Mouse (Mus musculus): Measurements from ENCODE around the gene Zfp384.

Gene Zfp384

DNA sequence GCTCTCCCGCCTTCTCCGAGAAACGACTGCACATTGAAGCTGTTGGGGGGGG is at the start of gene Zfp384:
TSS of gene Zfp384 (plus strand) at position 17 of the 52 bp plus-strand sequence.
- no peak for DNase-seq (ENCODE audit: extremely low spot score, low read depth, low spot score)

GRCm38 (mm10) chr6:124959960-124960359 is 49.0 kb upstream of the Zfp384 start:
- no peak for DNase-seq (ENCODE audit: extremely low spot score, low read depth, low spot score)

DNA sequence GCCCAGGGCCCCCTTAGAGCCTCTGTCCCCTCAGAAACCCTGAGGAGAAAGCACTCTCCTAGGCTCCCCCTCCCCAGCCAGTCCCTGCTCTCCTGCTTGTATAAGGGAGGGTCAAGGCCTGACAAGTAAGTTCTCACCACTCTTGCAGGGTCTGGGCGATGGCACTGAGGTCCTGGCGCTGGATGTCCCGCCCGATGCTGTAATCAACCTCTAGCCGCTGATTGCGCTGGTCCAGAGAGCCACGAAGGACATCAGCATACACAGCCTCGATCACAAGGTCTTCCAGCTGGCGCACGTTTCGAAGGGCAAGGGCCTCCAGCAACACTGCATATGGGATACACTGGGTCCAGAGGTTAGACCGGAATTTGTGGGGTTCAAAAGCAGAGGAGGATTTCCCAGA is 47.9 kb upstream of the Zfp384 start:
- DNase-seq (ENCODE audit: extremely low spot score, low read depth, low spot score): no peak

- DNase-seq (ENCODE audit: extremely low spot score, low read depth, low spot score): no peak
Measured at GRCm38 (mm10) chr6:124964638-124965037, 44.3 kb upstream of the Zfp384 start.

DNA sequence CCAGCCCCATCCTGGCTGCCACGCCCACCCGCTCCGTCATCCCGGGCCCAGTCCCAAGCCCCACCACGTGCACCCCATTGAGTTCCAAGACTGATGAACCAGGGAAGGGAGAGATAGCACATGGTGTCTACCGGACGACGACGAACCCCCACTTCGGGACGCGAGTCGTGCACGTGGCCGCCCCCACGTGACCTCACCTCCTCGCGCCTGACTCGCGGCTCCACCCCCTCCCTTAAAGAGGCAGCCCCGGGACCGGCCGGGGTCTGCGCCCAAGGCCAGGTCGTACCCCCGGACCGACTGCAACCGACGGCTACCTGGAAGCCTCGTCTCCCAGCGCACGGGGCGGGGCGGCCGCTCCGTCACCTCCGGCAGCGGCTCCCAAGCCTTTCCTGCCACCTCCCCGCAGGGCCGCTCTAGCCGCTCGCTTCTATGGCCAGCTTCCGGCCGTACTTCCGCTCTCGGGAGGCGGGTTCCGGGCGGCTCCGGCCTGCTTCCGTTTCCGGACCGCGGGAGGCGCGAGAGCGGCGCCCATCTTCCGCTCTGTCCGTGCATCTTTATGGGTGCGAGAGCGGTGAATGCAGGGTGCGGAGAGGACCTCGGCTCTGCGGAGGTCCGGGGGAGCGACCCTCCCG is 43.7 kb upstream of the Zfp384 start, which contains the start of gene Cops7a:
TSS of gene Cops7a (minus strand) at position 451 of the 632 bp plus-strand sequence.
- DNase-seq (ENCODE audit: extremely low spot score, low read depth, low spot score): peak; percentile 47

DNA sequence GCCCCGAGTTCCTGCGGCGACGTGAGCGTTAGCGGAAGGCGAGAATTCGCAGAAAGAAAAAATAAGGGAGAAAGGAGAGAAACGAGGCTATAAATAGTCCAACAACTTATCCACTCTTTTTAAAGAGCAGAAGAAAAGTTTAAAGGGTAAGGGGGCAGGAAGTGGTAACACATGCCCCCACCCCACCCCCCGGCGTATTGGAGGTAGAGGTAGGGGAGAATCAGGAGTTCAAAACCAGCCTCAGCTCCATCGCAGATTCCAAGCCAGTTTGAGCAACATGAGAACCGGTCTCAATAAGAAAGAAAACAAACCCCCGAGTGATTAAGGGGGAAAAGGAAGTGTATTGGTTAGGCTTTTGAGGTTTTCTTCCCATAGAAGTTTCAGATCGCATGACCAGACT is 43.2 kb upstream of the Zfp384 start:
- no peak for DNase-seq (ENCODE audit: extremely low spot score, low read depth, low spot score)

DNA sequence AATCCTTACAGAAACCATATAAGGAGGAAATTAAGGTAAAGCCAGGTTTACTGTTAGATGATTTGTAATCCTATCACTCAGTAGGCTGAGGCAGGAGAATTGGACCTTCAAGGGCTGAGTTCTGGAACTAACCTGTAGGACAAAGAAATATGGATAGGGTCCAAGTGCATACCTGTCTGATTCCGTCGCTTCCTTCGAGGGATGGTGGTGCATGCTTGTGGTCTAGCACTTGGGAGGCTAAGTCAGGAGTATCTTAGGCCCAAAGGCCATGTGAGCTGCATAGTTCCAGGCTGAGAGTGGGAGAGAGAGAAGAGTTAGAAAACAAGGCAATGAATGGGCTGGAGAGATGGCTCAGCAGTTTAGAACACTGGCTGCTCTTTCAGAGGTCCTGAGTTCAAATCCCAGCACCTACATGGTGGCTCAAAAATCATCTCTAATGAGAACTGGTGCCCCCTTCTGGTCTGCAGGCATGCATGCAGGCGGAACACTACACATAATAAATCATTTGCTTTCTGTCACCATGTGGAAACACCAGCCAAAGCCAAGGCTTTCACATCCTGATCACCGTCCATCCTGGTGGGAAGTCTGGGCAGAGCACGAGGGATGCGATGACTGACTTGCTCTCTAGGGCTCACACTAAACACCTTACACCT is 42.4 kb upstream of the Zfp384 start:
- no peak for DNase-seq (ENCODE audit: extremely low spot score, low read depth, low spot score)

DNA sequence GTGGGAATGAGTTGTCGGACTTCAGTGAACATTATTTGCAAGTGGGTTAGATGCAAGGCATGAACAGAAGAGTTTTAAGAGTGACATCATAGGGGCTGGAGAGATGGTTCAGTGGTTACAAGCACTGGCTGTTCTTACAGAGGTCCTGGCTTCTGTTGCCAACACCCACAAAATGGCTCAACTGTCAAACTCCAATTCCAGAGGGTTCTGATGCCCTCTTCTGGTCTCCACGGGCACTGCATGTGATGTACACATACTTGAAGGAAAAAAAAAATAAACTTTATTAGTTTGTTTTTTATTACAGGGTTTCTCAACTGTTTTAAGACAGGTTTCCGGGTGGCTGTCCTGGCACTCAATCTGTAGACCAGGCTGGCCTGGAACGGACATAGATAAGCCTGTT is 41.2 kb upstream of the Zfp384 start:
- DNase-seq (ENCODE audit: extremely low spot score, low read depth, low spot score): peak; percentile 37

GRCm38 (mm10) chr6:124992241-124992640 is 16.7 kb upstream of the Zfp384 start:
- DNase-seq (ENCODE audit: extremely low spot score, low read depth, low spot score): no peak

DNA sequence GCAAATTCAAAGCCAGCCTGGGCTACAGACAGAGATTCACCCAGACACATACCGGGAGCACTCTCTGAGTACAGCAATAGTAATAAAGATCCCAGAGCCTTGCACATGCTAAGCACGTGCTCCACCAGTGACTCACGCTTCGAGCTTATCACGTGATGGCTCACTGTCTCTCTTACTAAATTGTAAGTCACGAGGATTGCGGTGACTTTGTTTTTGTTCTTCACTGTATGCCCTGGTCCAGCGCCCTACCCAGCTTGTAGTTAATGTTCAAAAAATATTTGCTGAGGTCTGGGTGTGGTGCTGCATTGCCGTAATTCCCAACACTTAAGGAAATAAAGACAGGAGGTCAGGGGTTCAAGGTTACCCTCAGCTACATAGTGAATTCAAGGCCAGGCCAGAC is 15.6 kb upstream of the Zfp384 start:
- DNase-seq (ENCODE audit: extremely low spot score, low read depth, low spot score): no peak

- no peak for DNase-seq (ENCODE audit: extremely low spot score, low read depth, low spot score)
Measured at GRCm38 (mm10) chr6:124993876-124994275, 15.1 kb upstream of the Zfp384 start.

DNA sequence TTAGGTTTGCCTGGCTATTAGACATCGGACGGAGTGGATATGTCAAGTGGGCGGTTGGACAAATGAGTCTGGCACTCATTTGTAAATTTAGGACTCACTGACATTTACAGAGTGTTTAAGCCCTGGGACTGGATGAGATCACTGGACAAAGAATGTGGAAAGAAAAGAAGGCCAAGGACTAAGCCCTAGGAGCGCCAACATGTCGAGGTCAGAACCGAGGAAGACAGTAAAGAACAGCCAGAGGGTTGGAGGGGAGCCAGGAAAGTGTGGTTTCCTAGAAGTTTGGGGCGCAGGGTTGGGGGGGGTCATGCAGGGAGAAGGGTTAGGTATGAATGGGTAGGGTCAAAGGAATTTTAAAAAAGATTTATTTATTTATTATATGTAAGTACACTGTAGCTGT is 13.7 kb upstream of the Zfp384 start:
- no peak for DNase-seq (ENCODE audit: extremely low spot score, low read depth, low spot score)

DNA sequence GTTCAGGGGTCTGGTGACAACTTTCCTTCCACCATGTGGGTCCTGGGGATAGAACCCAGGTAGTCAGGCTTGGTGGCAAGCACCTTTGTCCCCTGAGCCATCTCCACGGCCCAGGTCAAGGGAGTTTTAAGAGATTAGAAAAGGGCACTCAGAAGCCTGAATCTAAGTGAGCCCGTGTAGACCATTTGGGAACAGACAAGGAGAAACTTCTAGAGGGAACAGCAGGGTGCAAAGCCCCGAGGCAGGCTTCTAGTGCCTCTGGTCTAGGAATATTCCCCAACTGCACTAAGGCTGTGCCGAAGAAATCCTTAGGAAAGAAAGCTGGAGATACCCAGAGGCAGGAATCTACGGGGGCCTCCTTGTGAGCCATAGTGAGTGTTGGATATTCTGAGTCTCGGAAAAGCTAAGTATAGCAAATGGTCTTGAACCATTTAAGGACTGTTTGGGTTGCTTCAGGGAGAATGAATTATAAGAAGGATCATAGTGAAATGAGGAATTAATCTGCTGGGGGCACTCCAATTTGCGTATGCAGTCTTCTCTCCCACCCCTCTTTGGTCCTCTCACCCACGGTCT is 13.0 kb upstream of the Zfp384 start:
- DNase-seq (ENCODE audit: extremely low spot score, low read depth, low spot score): no peak

- DNase-seq (ENCODE audit: extremely low spot score, low read depth, low spot score): no peak
Measured at GRCm38 (mm10) chr6:124996551-124997501, 12.1 kb upstream of the Zfp384 start, which contains the start of gene Pianp. TSS of gene Pianp (plus strand) at chr6:124996694.

DNA sequence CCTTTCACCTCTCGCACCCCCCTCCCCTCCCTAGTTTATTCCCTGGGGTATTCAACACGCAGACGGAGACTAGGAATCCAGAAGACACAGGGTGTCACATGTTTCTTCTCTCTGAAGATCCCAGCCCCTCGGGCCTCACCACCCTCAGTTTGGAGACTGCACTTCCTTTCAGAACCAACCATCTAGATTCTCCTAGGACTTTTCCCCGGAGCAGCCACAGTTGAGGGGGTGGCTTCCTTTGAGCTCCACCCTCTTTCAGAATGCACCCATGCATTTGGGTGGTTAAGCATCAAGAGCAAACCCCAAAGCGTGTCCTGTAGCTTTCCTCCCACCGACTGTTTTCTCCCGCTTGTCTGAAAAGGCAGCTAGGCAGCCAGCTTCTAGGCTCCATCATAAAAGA is 10.9 kb upstream of the Zfp384 start:
- no peak for DNase-seq (ENCODE audit: extremely low spot score, low read depth, low spot score)

GRCm38 (mm10) chr6:124999091-124999490 is 9.9 kb upstream of the Zfp384 start:
- no peak for DNase-seq (ENCODE audit: extremely low spot score, low read depth, low spot score)

DNA sequence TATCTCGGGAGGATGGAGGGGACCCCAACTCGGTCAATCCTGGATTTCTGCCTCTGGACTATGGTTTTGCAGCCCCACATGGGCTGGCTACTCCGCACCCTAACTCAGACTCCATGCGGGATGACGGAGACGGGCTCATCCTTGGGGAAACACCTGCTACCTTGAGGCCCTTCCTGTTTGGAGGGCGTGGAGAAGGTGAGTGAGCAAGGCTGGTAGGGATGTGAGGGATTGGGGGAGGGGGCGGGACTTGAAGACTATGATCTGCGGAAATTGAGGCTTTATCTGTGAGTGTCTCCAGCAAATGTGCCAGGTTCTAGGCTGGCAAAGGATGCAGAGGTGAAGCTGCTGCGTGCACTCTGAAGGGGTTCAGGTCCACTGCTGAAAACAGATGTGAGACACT is 9.4 kb upstream of the Zfp384 start:
- DNase-seq (ENCODE audit: extremely low spot score, low read depth, low spot score): no peak

GRCm38 (mm10) chr6:125003706-125004105 is 5.2 kb upstream of the Zfp384 start:
- no peak for DNase-seq (ENCODE audit: extremely low spot score, low read depth, low spot score)

GRCm38 (mm10) chr6:125005086-125005485 is 3.9 kb upstream of the Zfp384 start:
- DNase-seq (ENCODE audit: extremely low spot score, low read depth, low spot score): no peak

DNA sequence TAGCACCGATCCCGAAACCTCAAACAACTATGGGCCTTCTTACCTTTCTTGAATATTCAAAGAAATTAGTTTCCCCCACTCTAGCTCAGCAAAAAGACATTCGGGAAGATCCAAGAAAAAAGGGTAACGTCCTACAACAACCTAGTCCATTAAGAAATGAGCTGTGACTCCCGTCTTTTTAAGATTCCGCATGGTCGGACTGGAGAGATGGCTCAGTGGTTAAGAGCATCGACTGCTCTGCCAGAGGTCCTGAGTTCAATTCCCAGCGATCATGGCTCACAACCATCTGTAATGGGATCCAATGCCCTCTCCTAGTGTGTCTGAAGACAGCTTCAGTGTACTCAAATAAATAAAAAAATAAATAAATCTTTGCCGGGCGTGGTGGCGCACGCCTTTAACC is 885 bp upstream of the Zfp384 start:
- no peak for DNase-seq (ENCODE audit: extremely low spot score, low read depth, low spot score)

- DNase-seq (ENCODE audit: extremely low spot score, low read depth, low spot score): peak; percentile 95
Measured at GRCm38 (mm10) chr6:125008586-125009128, 288 bp upstream of the Zfp384 start.
